Mouse (Mus musculus) neural tube, embryonic 11.5 days (tissue): Measurements from ENCODE around the gene Olfr427. TPM values are rescaled to one million over a fixed set of nuclear protein-coding genes. Genes with fewer than 3 reads are reported as not detected.

Experiments
- polyA plus RNA-seq: library from polyadenylated mRNA; unstranded; fragments of >200 nt; fragmentation: Nextera tagmentation; extraction: Ambion mirVana; gene quantifications from 2 replicates; pipeline ENCODE4 v1.2.1, GENCODE M21; 2014

The Olfr427 gene
- polyA plus RNA-seq, 1 experiment from 2014 or later: not detected

Other genes starting within 250 kb of the Olfr427 start
- gene Ifi211, start 183.8 kb upstream of the Olfr427 start, polyA plus RNA-seq: 0.50 and 0.93 TPM in 2 replicates
- 0.42 and 0.48 TPM in 2 replicates for gene Mndal, start 154.4 kb upstream of the Olfr427 start, polyA plus RNA-seq
- 0.49 TPM in 1 of 2 replicates, not detected in the other for gene Ifi203, start 154.2 kb upstream of the Olfr427 start, polyA plus RNA-seq
- gene Ifi202b, start 114.1 kb upstream of the Olfr427 start, polyA plus RNA-seq: not detected in 2 replicates
- not detected in 2 replicates for gene Ifi205, start 65.1 kb upstream of the Olfr427 start, polyA plus RNA-seq
- gene Olfr433, start 56.2 kb upstream of the Olfr427 start, polyA plus RNA-seq: not detected in 2 replicates
- gene Olfr432, start 47.7 kb upstream of the Olfr427 start, polyA plus RNA-seq: not detected in 2 replicates
- not detected in 2 replicates for gene Olfr430, start 30.3 kb upstream of the Olfr427 start, polyA plus RNA-seq
- gene Olfr429, start 12.6 kb upstream of the Olfr427 start, polyA plus RNA-seq: not detected in 2 replicates
- not detected in 2 replicates for gene Olfr231, start 24.3 kb downstream of the Olfr427 start, polyA plus RNA-seq
- gene Olfr424, start 34.6 kb downstream of the Olfr427 start, polyA plus RNA-seq: not detected in 2 replicates
- not detected in 2 replicates for gene Olfr420, start 58.7 kb downstream of the Olfr427 start, polyA plus RNA-seq
- gene Spta1, start 75.9 kb downstream of the Olfr427 start, polyA plus RNA-seq: 2.5 TPM in 2 replicates
- gene Olfr419, start 155.2 kb downstream of the Olfr427 start, polyA plus RNA-seq: not detected in 2 replicates
- gene Mptx1, start 233.6 kb downstream of the Olfr427 start, polyA plus RNA-seq: not detected in 2 replicates